Mouse (Mus musculus): ENCODE measurements at regions not wholly inside any gene's neighbourhood (a gene's known extent, or its start where the extent isn't known, plus 50 kb on each side); places are given as distances from the start of the nearest gene placed in this dataset.

- TF ChIP-seq CTCF (IDR thresholded peaks at IDR 0.05; ENCODE audit: low read depth, low read length): no peak
- TF ChIP-seq EP300 (IDR thresholded peaks at IDR 0.05; ENCODE audit: insufficient read depth, low read depth, low read length): no peak
- no peak for TF ChIP-seq POLR2A (IDR thresholded peaks at IDR 0.05; ENCODE audit: insufficient read depth, low read length)
Observed at GRCm38 (mm10) chr9:17567784-17568518, 724.0 kb upstream of the Chordc1 start.
